9 mouse cellular contexts compared by ENCODE assay signal in the genomic region with DNA sequence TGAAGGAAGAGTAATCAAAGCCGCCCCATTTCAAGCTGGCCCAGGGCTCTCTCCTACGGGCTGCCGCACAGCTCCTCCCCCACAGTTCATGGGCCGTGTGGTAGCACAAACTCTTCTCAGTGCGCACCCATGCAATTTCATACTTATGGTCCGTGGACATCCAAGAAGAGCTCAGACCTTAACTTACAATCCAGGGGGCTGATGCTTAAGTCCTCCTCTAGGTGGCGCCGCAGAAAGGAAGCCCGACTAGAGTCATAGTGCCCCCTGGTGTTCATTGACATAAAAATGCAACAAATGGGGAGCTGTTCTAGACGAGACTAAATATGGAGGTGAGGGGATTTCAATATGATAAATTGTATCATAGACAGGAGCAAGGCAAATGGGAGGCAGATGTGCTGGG. TPM values are rescaled to one million over a fixed set of nuclear protein-coding genes. Genes with fewer than 3 reads are reported as not detected.
A peak's percentile ranks its signal among the peaks of the same experiment; 100 is the strongest.
DNase-seq lines count a peak whose midpoint lies in the region; ATAC-seq lines count a peak whose summit lies in the region.
"Had no signal": no experiment of that assay in that cellular context is flagged by ENCODE, and none has a peak within 500 bp of the region (broad histone marks: within the 10 kb centered on the region; RNA-seq: fewer than 3 reads in every experiment).

No protein-coding gene starts in this region.

- 28% methylated on average over 10 of the region's 10 CpGs for WGBS in heart, embryonic 12.5 days

- peak; percentile 32 to 82 for DNase-seq in heart, postnatal 10 days
- peak; percentile 91 for DNase-seq in CD4-positive, CD25-positive, alpha-beta regulatory T cell, adult 2 months (ENCODE audit: low read depth, low spot score)
- peak; percentile 83 for DNase-seq in adrenal gland, postnatal 14 days
- DNase-seq in embryo, embryonic 11.5 days (ENCODE audit: low read depth, low spot score): peak; percentile 63
- DNase-seq in layer of hippocampus, adult 9-11 months: peak; percentile 42
- peak; percentile 86 for DNase-seq in mesoderm, embryonic 11.5 days (ENCODE audit: low read depth, low spot score)
- peak; percentile 85 for DNase-seq in testis, postnatal 10 days (ENCODE audit: low spot score)

- H3K9ac ChIP-seq in heart, embryonic 12.5 days: no peak overlapping the region

- H3K9me3 ChIP-seq in heart, embryonic 12.5 days (replicated peaks): no peaks in the 10 kb centered on the region

- no peak overlapping the region for H3K4me3 ChIP-seq in heart, embryonic 12.5 days

- no peak for ATAC-seq in heart, embryonic 12.5 days (ENCODE audit: insufficient number of reproducible peaks, low FRiP score)

- no peaks in the 10 kb centered on the region for H3K36me3 ChIP-seq in heart, embryonic 12.5 days

- intact Hi-C loops in heart, postnatal 10 days (cut with DNase I): loop anchor here (2.0 kb wide), 1 partner anchor 61 kb away; no protein-coding TSS in a partner anchor

- H3K4me2 ChIP-seq in heart, embryonic 12.5 days: no peak overlapping the region

- peaks cover 18% of the 10 kb centered on the region; the same call in 1 of the 2 replicates for H3K27me3 ChIP-seq in heart, embryonic 12.5 days (replicated peaks)

- no peak overlapping the region for H3K27ac ChIP-seq in heart, embryonic 12.5 days (ENCODE audit: poor library complexity, severe bottlenecking)
- H3K27ac ChIP-seq: macrophage had no signal

- peaks cover 11% of the 10 kb centered on the region for H3K4me1 ChIP-seq in heart, embryonic 12.5 days (replicated peaks)

RNA-seq across cellular contexts. Expression of gene Ncf4, which starts 5.1 kb away (rescaled TPM):
- 1 to 10 TPM; 2.0 to 2.6 TPM for total RNA-seq in heart, postnatal 10 days (2021)
- 11.2 and 13.7 TPM in 2 replicates for polyA plus RNA-seq in heart, embryonic 12.5 days (2016; fragmentation: Nextera tagmentation; extraction: Ambion mirVana)
- total RNA-seq in adrenal gland, postnatal 14 days (2021): 2.4 and 5.5 TPM in 2 replicates

RNA-seq across cellular contexts. Expression of gene Pvalb, which starts 33.3 kb away (rescaled TPM):
- total RNA-seq in heart, postnatal 10 days (2021): not detected
- 0.21 and 0.49 TPM in 2 replicates for polyA plus RNA-seq in heart, embryonic 12.5 days (2016; fragmentation: Nextera tagmentation; extraction: Ambion mirVana)
- total RNA-seq in adrenal gland, postnatal 14 days (2021): 0.94 TPM in 1 of 2 replicates, not detected in the other
- polyA plus RNA-seq: macrophage had no signal
